Mouse (Mus musculus) kidney, adult 2 months (tissue): ENCODE data around the gene Klhl18.

Source experiments
- CTCF ChIP-seq: fragments of 200-500 bp; conservative IDR thresholded peaks from 2 replicates; pipeline ENCODE4 v1.5.1; 2011; ENCODE audit warnings: low read depth, mild to moderate bottlenecking, control low read depth, low read length, moderate library complexity, mixed read lengths; ENCODE audit not compliant: insufficient read depth, insufficient read length
- POLR2A ChIP-seq: fragments of 200-500 bp; IDR thresholded peaks from one replicate; pipeline ENCODE4 v1.6.1; 2011; ENCODE audit warnings: low read depth, low read length, control low read depth

DNA sequence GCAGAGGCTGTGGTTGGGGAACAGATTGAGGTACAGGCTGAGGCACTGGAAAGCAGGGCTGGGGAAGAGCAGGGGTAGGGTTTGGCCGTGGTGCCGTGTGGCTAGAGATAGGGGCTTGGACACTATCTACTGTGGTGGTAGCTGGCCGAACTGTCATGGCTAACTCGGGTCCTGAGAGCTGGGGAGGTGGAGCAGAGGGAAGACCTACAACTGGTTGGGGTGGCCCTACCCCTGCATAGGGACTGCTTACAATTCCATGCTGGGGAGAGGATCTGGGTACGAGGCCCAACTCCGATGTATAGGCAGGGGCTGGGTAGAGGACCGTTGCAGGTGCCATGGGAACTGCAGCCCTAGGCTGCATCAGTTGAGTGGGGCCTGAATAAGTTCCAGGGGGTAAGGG lies 88.5 kb downstream of the Klhl18 start:
- TF ChIP-seq POLR2A: no peak
- TF ChIP-seq CTCF: no peak
